Mouse (Mus musculus) E14TG2a.4 (cell line): Measurements from ENCODE around the gene Ccdc81.

Experiments
- CTCF ChIP-seq: conservative IDR thresholded peaks from 2 replicates; pipeline ENCODE4 v1.5.1; 2014; ENCODE audit warnings: low read length
- NANOG ChIP-seq: IDR thresholded peaks from 2 replicates; pipeline ENCODE4 v1.6.1; 2014; ENCODE audit warnings: borderline replicate concordance, low read length, mixed read lengths
- POU5F1 ChIP-seq: IDR thresholded peaks from 2 replicates; pipeline ENCODE4 v1.6.1; 2014; ENCODE audit warnings: low read length, borderline replicate concordance

DNA sequence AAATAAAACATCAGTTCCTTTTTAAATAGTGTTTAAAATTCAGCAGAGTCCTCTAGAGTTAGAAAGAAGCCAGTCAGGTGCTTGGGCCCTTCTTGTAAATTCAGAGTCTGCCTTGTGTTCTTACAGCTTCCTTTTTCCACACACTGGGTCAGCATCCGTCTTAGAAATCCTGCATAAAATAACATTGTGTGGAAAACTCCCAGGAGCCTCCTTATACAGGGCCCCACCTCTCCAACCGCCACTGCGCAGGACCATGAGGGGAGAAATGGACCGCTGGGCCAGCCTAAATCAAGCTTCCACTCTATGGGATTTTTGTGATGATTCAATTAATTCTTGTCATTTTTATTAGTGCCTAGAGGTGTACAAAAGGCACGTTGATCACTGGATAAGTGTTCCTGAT is 12.0 kb downstream of the Ccdc81 start:
- no peak for TF ChIP-seq CTCF
- no peak for TF ChIP-seq NANOG
- no peak for TF ChIP-seq POU5F1
